Mouse (Mus musculus): ENCODE measurements around the gene Camkmt.

The Camkmt gene

DNA sequence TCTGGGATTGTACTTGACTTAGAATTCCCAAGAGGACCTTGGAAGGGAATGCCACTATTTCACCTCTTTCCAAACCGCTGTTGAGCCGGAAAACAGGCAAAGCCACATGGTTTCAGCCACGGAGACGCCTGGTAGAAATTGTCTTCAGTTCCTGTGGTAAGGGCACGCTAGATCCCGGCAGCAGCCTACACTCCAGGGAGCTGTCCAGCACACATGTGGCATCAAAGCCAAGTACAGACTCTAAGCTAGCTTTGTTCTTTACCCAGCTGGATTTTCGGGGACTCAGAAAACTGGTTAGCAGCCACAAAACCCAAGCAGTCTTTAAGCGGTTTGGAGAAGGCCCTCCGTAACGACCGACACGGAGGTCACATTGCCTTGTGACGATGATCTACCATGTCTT is 281.7 kb downstream of the Camkmt start:
- DNase-seq (ENCODE audit: low spot score in 2 of 2) = no peak

DNA sequence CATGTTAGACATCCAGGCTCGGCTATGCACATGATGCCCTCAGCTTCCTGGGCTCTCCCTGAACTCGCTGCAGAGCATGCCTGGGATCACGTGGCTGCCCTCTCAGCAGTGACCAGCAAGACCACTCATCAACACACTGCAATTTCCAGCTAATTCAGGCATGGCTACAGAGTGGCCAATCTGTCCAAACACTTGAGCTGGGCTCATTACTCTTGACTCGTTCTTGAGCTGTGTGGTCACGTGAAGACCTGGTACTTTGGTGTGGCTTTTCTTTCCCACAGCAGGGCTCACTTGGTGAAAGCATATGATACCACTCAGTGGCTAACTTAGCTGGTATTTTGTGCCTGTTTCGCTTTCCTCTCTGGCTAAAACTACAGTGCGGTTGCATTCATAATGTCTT is 282.2 kb downstream of the Camkmt start:
- DNase-seq (ENCODE audit: low spot score in 2 of 2) = no peak

DNA sequence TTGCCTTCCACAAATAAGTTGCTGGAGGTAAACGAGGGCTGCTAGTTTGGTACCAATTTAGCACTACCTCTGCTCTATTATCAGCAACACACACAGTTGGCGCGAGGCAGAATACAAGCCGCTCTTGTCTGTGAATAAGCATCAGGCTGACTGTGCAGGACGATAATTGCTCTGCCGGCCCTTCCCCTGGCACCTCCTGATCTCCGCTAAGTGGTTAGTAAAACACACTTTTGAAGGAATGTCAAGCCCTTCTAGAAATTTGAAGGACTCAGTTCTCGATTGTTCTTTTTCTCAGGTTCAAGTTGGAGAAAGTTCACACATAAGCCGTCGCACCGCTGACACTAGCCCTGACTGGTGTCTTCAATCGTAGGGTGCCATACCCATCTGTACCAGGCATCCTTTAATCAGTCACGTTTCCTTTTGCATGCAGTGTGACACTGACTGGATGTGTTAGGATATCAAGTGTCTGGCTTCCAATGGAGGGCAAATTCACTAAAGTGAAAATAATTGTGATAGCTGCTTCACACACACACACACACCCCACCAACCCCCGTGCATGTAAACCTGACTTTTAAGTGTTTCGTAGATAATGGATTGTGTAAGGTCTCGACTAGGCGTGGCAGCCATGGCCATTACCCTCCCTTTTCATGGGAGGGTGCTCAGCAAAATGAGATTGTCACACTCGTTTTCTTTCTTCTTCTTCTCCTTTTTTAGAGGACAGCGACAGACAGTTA is 283.9 kb downstream of the Camkmt start:
- DNase-seq (ENCODE audit: low spot score in 2 of 2) = no peak

DNA sequence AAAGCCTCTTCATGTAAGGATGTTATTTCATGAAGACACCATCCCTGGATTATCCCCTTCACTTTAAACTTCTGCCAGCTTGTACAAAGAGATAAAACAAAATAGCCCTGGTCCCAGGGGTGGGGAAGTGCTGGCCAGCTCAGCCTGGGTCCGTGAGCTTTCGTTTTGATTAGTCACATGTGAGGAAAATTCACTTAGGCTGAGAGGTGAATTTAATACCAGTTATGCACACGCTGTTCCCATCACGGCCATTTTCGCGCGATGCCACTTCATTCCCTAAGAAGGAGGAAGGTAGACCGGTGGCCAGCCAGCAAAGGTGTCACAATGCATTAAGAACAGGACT is 284.5 kb downstream of the Camkmt start:
- DNase-seq (ENCODE audit: low spot score in 2 of 2) = no peak

DNA sequence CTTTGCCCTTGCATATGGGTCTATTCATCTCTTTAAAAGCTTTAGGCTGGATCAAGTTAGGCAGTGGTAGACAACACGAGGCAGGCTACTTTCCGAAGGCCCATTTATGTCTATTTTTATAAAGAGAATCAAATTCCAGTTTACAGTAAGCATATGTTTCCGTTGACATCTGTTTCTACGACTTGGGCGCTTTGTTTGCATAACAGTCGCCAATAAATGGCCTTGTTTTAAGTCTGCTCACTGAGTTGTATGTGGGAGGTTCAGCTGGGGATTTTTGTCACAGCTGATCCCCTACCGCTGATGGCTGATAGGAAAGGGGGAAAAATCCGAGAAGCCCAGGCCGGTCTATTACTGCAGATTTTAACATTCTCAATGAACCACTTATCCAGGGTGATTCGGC is 285.2 kb downstream of the Camkmt start:
- no peak for DNase-seq (ENCODE audit: low spot score in 2 of 2)

DNA sequence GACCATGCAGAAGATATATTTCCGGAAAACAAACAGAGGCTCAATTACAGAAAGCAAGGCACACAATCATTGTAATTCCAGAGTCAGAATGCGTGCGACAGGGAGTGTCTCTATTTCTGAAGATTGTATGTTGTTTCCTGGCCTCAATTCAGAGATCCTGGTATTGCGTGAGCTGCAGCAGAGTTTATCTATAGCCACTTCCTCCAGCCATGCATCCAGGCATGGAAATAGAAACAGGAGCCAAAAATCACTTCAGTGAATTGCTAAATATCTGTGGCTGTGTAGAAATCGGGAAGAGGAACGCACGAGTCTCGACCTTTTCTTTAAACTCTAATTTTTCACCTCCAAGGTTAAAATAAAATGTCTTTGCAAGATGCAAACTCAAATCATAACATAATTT is 287.1 kb downstream of the Camkmt start:
- DNase-seq (ENCODE audit: low spot score in 2 of 2) = no peak

DNA sequence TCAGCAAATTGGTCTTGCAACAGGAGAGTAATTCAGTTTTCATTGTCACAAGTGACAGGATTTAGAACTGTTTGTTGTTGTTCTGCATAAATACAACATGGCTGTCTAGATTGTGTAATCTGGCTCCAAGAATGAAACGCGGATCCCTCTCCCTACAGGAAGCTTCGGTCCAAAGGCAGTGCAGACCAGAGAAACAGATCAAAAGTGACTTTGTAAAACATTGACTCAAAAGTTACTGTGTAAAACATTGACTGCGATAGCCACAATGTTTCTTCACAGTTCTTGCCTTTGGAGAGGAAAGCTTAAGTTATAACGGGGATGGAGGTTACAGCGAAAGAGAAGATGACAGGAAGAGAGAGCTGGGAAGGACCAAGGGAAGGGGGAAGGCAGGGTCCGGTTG is 288.7 kb downstream of the Camkmt start:
- DNase-seq (ENCODE audit: low spot score in 2 of 2) = no peak

DNA sequence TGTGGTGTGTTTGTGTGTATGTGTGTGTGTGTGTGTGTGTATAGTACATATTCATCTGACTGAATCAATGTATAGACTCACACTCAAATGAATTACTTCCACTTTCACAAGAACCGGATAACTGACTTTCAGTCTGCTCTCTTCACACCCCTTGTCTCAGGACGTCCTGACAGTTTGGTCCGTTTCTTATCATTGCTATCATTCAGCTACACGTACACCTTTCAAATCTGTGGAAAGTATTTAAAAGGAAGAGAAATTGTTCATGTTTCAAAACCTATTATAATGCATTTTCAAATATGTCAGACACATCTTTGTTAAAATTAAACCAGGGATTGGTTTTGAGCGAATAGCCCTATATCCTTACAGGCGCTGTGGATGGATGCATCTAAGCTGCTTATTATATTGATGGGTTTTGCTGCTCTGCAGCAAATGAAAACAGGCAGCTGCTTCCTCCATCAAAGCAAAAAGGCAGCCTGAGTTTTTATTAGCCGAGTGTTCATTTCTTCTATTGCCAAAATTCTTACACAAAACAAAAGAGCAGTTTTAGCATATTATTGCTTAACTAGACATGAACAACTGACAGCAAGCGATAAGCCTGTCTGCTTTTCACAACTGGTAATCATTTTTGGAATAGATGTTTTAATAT is 291.3 kb downstream of the Camkmt start:
- no peak for DNase-seq (ENCODE audit: low spot score in 2 of 2)

DNA sequence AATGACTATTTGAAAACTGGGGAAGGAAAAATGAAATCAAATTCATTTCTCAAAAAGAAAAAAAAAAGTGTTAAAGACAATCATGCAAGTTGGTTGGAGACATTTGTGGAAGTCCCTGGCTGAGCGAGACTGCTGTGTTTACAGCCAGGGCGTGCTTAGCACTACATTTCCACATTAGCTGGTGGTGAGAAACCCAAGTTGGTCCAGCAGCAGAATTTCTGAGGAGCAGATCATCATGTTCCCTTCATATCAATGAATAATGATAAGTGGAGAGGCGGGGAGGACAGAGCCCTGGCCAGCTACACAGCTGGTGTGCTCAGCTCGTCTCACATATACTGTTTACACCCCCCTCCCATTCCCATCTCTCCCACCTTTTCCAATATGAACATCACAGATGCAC is 292.0 kb downstream of the Camkmt start:
- DNase-seq (ENCODE audit: low spot score in 2 of 2) = no peak

DNA sequence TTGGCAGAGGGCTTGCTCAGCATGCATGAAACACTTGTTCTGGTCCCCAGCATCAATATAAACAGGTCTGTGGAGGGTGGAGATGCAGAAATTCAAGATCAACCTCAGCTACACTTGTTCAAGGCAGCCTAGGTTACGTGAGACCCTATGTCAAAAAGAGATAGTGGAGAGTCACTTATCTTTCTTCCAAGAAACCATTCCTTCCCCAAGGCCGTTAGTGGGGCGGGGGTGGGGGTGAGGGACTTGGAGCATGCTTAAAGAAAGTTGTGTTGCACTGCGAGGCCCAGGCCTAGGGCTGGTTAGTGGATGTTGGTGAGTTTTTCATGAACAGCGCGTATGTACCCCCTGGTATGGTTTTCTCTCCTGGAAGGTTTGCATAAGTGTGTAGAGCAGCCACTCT is 292.6 kb downstream of the Camkmt start:
- no peak for DNase-seq (ENCODE audit: low spot score in 2 of 2)

DNA sequence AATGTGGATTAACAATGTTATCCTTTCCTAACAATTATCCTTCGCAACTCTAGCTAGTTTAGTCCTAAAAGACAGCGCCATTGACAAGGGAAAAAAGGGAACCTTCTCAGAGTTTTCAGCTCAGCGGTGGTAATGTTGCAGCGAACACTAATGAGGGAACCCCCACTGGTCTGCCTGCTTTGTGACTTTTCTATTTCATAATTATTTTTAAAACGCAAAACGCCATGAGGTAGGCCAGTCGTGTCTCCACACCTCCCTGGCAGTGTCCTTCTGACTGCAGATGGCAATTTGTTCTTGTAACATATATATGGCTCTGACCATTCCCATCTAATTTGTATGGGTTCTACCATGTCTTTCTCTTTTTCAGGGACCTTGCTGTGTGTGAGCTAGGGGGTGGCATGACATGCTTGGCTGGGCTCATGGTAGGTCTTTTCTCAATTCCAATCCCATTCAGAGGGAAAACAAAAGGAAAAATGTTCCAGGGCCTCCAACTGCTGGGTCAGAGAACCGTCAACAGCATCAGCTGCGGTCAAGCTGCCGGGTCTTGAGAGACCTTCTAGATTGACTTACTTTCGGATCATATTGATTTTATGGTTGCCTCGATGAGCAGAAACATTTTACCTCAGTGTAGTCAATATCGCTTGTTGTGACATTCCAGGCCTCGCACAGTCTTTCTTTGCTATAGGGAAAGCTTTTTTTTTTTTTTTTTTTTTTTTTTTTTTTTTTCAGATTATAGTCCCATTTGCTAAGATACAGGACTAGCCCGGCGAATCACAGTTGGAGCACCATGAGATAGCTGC is 302.9 kb downstream of the Camkmt start:
- DNase-seq (ENCODE audit: low spot score in 2 of 2) = no peak

DNA sequence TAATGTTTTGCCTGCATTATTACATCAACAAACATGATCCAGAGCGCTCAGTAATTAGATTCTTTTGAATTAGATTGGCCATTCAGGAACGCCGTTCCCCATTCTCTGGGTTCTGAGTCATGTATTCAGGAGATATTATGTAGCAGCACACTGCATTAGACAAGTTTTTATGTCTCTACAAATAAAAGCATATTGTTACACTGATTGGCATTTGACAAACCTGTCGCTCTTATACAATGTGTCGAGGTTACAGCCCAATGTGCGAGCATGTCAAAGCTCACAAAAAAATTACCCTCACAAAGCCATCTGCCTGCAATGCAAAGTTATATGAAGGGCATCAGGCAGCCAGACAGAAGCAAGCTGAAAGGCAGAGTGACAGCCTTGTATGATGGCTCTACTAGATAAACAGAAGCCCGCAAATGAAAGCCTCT is 303.6 kb downstream of the Camkmt start:
- no peak for DNase-seq (ENCODE audit: low spot score in 2 of 2)

DNA sequence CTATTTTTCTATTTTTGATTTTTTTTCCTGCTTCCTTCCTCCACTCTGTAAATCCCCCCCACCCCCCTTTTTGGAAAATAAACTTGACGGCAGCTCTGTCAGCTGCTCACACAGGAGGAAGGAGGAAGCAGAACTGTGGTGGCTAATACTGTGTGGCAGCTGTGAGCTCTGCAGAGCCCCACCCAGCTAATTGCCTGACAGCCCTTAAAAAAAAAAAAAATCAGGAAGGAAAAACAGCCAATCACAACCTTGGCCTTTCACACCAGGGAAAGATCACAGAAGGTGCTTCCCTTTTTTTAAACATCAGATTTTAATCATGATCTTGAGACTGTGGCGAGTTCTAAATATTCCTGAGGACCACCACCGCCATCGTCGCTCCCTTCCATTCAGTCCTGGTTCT is 305.1 kb downstream of the Camkmt start:
- no peak for DNase-seq (ENCODE audit: low spot score in 2 of 2)

DNA sequence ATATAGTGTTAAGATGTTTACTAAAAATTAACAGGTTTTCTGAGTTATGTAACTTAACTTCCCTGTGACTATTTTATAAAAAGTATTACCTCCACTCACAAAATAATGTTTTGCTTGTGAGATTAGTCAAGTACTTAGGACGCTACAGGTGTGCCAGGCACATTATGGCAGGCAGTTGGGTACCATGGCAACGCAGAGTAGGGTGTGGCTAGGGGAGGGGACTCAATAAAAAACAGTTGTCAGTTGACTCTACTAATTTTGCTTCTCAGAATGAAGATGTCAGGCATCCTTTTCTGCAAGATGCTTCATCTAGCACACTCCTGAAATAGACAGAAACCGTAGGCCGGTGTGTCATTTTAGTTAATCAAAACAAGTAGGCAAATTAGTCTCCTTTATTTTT is 310.4 kb downstream of the Camkmt start:
- DNase-seq (ENCODE audit: low spot score in 2 of 2) = no peak

DNA sequence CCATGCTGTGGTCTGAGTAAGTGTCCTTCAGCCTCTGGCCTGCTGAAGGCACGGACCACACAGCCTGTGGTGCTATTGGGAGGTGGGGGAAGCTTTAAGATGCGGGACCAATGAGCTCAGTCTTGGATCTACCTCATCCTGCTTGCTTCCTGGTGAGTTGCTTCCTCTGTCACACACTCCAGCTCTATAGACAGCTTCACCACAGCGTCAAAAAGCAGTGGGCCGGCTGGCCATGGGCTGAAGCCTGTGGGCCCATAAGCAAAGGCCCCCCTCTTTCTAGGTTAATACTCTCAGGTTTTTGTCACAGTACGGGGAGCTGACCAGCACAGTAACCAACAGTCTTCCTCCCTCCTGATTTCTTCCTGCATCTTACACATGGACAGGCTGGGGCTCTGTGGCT is 314.8 kb downstream of the Camkmt start:
- no peak for DNase-seq (ENCODE audit: low spot score in 2 of 2)

DNA sequence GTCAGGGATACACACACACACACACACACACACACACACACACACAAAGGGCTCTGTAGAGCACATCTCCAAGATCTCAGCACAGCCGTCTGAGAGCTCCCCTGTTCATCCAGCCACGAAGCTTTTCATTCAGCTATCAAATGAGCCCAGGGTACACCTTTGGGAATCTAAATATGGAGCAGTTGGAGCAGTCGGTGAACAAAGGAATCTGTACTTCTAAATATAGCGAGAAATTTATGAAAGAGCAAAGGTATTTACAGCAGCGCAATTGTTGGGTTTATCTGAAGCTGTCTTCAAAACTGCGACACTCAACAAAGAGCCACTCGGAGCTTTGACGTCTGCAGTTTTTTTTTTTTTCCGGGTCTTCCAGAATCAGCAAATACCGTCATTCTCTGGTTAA is 315.8 kb downstream of the Camkmt start:
- DNase-seq (ENCODE audit: low spot score in 2 of 2) = no peak

DNA sequence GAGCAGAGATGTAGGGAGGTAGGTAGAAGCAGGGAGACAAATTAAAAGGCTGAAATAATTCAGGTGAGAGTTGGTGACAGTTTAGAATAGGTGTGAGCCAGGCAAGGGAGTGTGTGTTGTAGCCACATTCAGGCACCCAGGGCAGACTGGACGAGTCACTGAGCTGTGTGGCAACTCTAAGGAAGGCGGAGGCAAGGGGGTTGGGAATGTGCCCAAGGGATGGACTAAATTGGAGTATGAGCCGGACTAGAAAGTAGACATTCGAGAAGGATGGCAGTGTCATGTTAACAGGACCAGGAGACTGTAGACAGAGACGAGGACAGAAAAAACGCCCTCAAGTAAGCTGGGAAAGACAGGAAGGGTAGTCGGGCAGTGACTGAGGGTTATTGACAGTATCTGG is 338.5 kb downstream of the Camkmt start:
- DNase-seq (ENCODE audit: low spot score in 2 of 2) = no peak

DNA sequence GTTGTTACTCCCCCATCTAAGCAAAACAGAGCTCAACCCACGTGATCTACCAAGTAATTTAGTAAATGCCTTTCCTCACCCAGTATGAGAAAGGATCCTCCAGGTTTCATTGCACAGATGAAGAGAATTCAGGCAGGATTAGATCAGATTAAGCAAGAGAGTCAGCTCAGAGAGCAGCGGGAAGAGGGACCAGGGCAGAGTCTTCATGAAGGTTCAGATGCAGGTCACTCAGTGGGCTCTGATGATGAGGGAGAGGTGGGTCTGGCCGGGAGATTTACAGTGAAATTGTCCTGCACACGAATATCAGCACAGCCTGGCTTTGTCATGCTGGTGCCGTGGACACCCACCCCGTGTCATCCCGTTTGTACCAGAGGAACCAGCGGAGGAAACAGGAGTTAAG is 342.6 kb downstream of the Camkmt start:
- DNase-seq (ENCODE audit: low spot score in 2 of 2) = no peak

DNA sequence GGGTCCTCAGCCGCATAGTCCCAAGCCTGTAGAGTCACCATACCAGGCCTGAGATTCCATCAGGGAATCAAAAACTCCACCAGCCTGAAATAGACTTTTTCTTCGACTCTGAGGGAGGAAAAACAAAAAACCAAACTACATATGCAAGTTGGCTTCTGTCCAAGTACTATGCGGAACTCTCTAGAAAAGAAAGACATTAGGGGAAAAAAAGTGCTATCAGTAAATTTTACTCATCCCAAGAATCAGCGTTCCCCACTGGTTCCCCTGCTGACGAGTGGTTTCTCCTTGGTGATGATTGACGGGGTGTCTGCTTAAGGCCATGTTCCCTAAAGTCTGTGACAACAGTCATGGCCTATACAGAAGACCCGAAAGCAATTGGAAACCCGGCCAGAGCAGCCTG is 352.7 kb downstream of the Camkmt start:
- DNase-seq (ENCODE audit: low spot score in 2 of 2) = no peak

DNA sequence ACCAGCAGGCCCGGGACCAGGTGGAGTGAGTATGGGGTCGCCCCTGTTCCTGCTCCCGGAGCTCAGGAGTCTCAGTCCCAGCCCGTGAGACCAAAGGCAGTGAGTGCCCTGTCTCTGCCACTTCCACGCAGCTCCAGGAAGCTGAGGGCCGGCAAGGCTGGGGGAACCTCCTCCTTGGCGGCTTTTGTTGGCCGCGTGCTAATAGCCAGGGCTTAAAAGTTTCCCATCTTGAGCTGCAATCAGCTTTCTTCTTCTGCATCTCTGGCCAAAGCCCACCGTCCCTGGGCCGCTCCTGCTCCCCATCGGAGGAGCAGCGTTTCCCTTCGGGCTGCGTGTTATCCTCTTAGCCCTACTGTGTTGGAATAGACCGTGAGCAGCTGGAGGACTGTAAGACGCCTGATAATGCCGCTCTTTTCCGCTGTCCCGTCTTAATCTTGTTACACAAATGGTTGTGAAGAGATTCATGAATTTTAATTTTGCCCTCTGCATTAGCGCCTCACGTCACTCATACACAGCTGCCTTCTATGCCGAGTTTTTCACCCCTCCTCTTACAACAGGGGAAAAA is 364.1 kb downstream of the Camkmt start:
- DNase-seq (ENCODE audit: low spot score in 2 of 2) = no peak

DNA sequence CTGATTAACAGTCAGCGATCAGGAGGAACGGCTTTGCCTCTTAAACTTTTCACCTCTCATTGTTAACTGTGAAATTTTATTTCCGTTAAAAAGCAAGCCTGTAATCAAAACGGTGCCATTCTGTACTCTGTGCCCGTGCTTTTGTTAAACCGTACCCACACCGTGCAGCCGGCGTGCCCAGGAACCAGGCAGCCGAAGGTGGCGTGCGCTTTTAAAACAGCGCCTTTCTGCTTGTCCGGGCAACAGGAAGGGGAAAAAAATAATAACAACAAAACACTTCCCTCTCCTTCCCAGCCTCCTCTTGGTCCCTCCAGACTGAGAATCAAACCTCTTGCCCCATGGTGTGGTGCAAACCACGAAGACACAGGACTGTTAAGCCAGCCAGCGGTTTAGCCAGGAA is 364.7 kb downstream of the Camkmt start:
- DNase-seq (ENCODE audit: low spot score in 2 of 2) = no peak

DNA sequence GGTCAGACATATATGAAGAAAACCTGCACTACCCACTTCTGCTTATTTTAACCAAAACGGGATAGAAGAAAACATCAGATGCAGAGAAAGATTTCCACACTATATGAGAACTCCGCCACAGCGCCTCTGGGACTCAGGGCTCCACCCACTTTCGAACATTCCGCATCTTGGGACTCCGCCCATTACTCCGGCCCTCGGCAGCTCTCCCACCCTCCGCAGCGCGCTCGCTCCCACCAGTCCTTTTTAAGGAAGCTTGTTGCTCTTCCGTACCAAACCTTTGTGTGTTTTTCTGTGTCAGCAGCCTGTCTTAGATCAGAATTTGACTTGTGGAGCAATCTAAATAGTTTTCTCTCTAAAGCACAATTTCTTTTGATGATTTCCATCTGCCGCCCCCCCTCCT is 367.7 kb downstream of the Camkmt start:
- DNase-seq (ENCODE audit: low spot score in 2 of 2) = no peak

DNA sequence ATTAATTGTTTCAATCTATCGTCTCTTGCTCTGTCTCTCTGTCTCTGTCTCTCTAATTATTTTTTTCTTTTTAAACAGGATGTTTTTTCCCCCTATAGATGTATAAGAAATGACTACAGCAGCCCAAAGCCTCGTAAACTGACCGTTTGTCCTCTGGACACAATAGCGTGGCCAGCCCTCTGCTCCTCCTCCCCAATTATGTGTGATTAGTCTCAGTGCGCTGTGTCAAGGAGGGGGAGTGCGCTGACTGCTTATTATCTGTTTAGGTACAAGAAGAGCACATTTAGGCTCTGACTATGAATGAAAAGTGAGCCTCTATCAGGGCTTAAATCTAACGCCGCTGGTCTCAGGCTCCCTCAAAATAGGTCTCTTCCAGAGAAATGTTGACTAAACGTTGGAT is 368.2 kb downstream of the Camkmt start:
- DNase-seq (ENCODE audit: low spot score in 2 of 2) = no peak

All from frontal cortex, postnatal 14 days (tissue).